Mouse (Mus musculus): Measurements from ENCODE around the gene Olfr1066. TPM values are rescaled to one million over a fixed set of nuclear protein-coding genes. Genes with fewer than 3 reads are reported as not detected.

Olfr1066 gene
- total and polyA plus RNA-seq, 2 experiments from 2014 or later: not detected

DNA sequence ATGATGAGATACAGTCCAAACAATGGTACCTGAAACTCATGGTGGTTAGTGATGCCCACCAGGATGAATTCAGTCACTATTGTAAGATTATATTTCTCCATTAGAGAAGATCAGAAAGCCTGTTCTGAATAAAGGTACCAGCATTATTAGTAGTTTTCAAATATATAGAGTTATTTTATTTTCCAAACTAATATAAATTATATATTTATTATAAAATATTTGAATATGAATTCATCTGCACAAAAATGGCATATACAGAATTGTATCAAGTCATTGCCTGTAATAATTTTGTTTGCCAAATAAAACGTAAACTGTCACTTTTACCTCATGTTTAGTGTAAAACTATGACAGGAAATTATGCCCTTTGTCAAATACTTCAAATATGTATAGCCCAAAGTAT lies 42.1 kb downstream of the Olfr1066 start, which contains the start of gene Olfr1061:
TSS of gene Olfr1061 (minus strand) at position 101 of the 400 bp plus-strand sequence.
- Histone ChIP-seq H3K27ac (ENCODE audit: low read depth, low read length) (no peak within 1 kb of the TSS), H3K27me3 (ENCODE audit: insufficient read depth, low read length) (no peaks in the 10 kb centered on the region), H3K4me3 (ENCODE audit: low read depth, low read length) (no peak within 1 kb of the TSS), H3K4me2 (ENCODE audit: low read depth) (no peak within 1 kb of the TSS), H3K4me1 (ENCODE audit: insufficient read depth) (no peaks in the 10 kb centered on the region), H3K9me3 (ENCODE audit: low read length) (no peaks in the 10 kb centered on the region), H3K36me3 (ENCODE audit: insufficient read depth) (no peaks in the 10 kb centered on the region), H3K9ac (no peak within 1 kb of the TSS)
- WGBS: 86% methylated on average over 1 of the region's 1 CpGs
- no peak for ATAC-seq
- no peak for TF ChIP-seq CTCF (IDR thresholded peaks at IDR 0.05; ENCODE audit: low read depth)
- DNase-seq: no peak

Other genes with a start within 250 kb of the Olfr1066 start
- gene Olfr1046, start 237.0 kb downstream of the Olfr1066 start, total RNA-seq (2014; rRNA removed): not detected in 2 replicates
- gene Olfr1046, start 237.0 kb downstream of the Olfr1066 start, polyA plus RNA-seq (2015; fragmentation: Nextera tagmentation; extraction: Ambion mirVana): not detected in 2 replicates
- not detected in 2 replicates for gene Olfr1047, start 224.9 kb downstream of the Olfr1066 start, total RNA-seq (2014; rRNA removed)
- not detected in 2 replicates for gene Olfr1047, start 224.9 kb downstream of the Olfr1066 start, polyA plus RNA-seq (2015; fragmentation: Nextera tagmentation; extraction: Ambion mirVana)
- gene Olfr1048, start 216.0 kb downstream of the Olfr1066 start, total RNA-seq (2014; rRNA removed): not detected in 2 replicates
- not detected in 2 replicates for gene Olfr1048, start 216.0 kb downstream of the Olfr1066 start, polyA plus RNA-seq (2015; fragmentation: Nextera tagmentation; extraction: Ambion mirVana)
- gene Olfr1049, start 197.9 kb downstream of the Olfr1066 start, total RNA-seq (2014; rRNA removed): not detected in 2 replicates
- gene Olfr1049, start 197.9 kb downstream of the Olfr1066 start, polyA plus RNA-seq (2015; fragmentation: Nextera tagmentation; extraction: Ambion mirVana): not detected in 2 replicates
- not detected in 2 replicates for gene Olfr1051, start 177.2 kb downstream of the Olfr1066 start, total RNA-seq (2014; rRNA removed)
- not detected in 2 replicates for gene Olfr1051, start 177.2 kb downstream of the Olfr1066 start, polyA plus RNA-seq (2015; fragmentation: Nextera tagmentation; extraction: Ambion mirVana)
- not detected in 2 replicates for gene Olfr1052, start 163.8 kb downstream of the Olfr1066 start, total RNA-seq (2014; rRNA removed)
- not detected in 2 replicates for gene Olfr1052, start 163.8 kb downstream of the Olfr1066 start, polyA plus RNA-seq (2015; fragmentation: Nextera tagmentation; extraction: Ambion mirVana)
- gene Olfr1053, start 141.0 kb downstream of the Olfr1066 start, total RNA-seq (2014; rRNA removed): not detected in 2 replicates
- gene Olfr1053, start 141.0 kb downstream of the Olfr1066 start, polyA plus RNA-seq (2015; fragmentation: Nextera tagmentation; extraction: Ambion mirVana): not detected in 2 replicates
- not detected in 2 replicates for gene Olfr1054, start 120.8 kb downstream of the Olfr1066 start, total RNA-seq (2014; rRNA removed)
- not detected in 2 replicates for gene Olfr1054, start 120.8 kb downstream of the Olfr1066 start, polyA plus RNA-seq (2015; fragmentation: Nextera tagmentation; extraction: Ambion mirVana)
- gene Olfr1055, start 106.0 kb downstream of the Olfr1066 start, total RNA-seq (2014; rRNA removed): not detected in 2 replicates
- gene Olfr1055, start 106.0 kb downstream of the Olfr1066 start, polyA plus RNA-seq (2015; fragmentation: Nextera tagmentation; extraction: Ambion mirVana): not detected in 2 replicates
- gene Olfr1056, start 93.8 kb downstream of the Olfr1066 start, total RNA-seq (2014; rRNA removed): not detected in 2 replicates
- not detected in 2 replicates for gene Olfr1056, start 93.8 kb downstream of the Olfr1066 start, polyA plus RNA-seq (2015; fragmentation: Nextera tagmentation; extraction: Ambion mirVana)
- gene Olfr1057, start 77.9 kb downstream of the Olfr1066 start, total RNA-seq (2014; rRNA removed): not detected in 2 replicates
- gene Olfr1057, start 77.9 kb downstream of the Olfr1066 start, polyA plus RNA-seq (2015; fragmentation: Nextera tagmentation; extraction: Ambion mirVana): not detected in 2 replicates
- not detected in 2 replicates for gene Olfr1058, start 67.7 kb downstream of the Olfr1066 start, total RNA-seq (2014; rRNA removed)
- gene Olfr1058, start 67.7 kb downstream of the Olfr1066 start, polyA plus RNA-seq (2015; fragmentation: Nextera tagmentation; extraction: Ambion mirVana): not detected in 2 replicates
- gene Olfr1061, start 42.2 kb downstream of the Olfr1066 start, total RNA-seq (2014; rRNA removed): not detected in 2 replicates
- gene Olfr1061, start 42.2 kb downstream of the Olfr1066 start, polyA plus RNA-seq (2015; fragmentation: Nextera tagmentation; extraction: Ambion mirVana): not detected in 2 replicates
- not detected in 2 replicates for gene Olfr1062, start 29.5 kb downstream of the Olfr1066 start, total RNA-seq (2014; rRNA removed)
- gene Olfr1062, start 29.5 kb downstream of the Olfr1066 start, polyA plus RNA-seq (2015; fragmentation: Nextera tagmentation; extraction: Ambion mirVana): not detected in 2 replicates
- gene Olfr1065, start 5.7 kb downstream of the Olfr1066 start, total RNA-seq (2014; rRNA removed): not detected in 2 replicates
- gene Olfr1065, start 5.7 kb downstream of the Olfr1066 start, polyA plus RNA-seq (2015; fragmentation: Nextera tagmentation; extraction: Ambion mirVana): not detected in 2 replicates
- not detected in 2 replicates for gene Olfr228, start 31.1 kb upstream of the Olfr1066 start, total RNA-seq (2014; rRNA removed)
- gene Olfr228, start 31.1 kb upstream of the Olfr1066 start, polyA plus RNA-seq (2015; fragmentation: Nextera tagmentation; extraction: Ambion mirVana): not detected in 2 replicates
- not detected in 2 replicates for gene Olfr1076, start 52.2 kb upstream of the Olfr1066 start, total RNA-seq (2014; rRNA removed)
- gene Olfr1076, start 52.2 kb upstream of the Olfr1066 start, polyA plus RNA-seq (2015; fragmentation: Nextera tagmentation; extraction: Ambion mirVana): not detected in 2 replicates
- not detected in 2 replicates for gene Olfr1079, start 86.2 kb upstream of the Olfr1066 start, total RNA-seq (2014; rRNA removed)
- gene Olfr1079, start 86.2 kb upstream of the Olfr1066 start, polyA plus RNA-seq (2015; fragmentation: Nextera tagmentation; extraction: Ambion mirVana): not detected in 2 replicates
- gene Olfr1080, start 102.0 kb upstream of the Olfr1066 start, total RNA-seq (2014; rRNA removed): not detected in 2 replicates
- gene Olfr1080, start 102.0 kb upstream of the Olfr1066 start, polyA plus RNA-seq (2015; fragmentation: Nextera tagmentation; extraction: Ambion mirVana): not detected in 2 replicates
- not detected in 2 replicates for gene Olfr1082, start 142.7 kb upstream of the Olfr1066 start, total RNA-seq (2014; rRNA removed)
- not detected in 2 replicates for gene Olfr1082, start 142.7 kb upstream of the Olfr1066 start, polyA plus RNA-seq (2015; fragmentation: Nextera tagmentation; extraction: Ambion mirVana)
- gene Olfr1084, start 183.5 kb upstream of the Olfr1066 start, total RNA-seq (2014; rRNA removed): not detected in 2 replicates
- gene Olfr1084, start 183.5 kb upstream of the Olfr1066 start, polyA plus RNA-seq (2015; fragmentation: Nextera tagmentation; extraction: Ambion mirVana): not detected in 2 replicates
- gene Olfr1085, start 205.8 kb upstream of the Olfr1066 start, total RNA-seq (2014; rRNA removed): not detected in 2 replicates
- gene Olfr1085, start 205.8 kb upstream of the Olfr1066 start, polyA plus RNA-seq (2015; fragmentation: Nextera tagmentation; extraction: Ambion mirVana): not detected in 2 replicates
- not detected in 2 replicates for gene Olfr1086, start 223.8 kb upstream of the Olfr1066 start, total RNA-seq (2014; rRNA removed)
- gene Olfr1086, start 223.8 kb upstream of the Olfr1066 start, polyA plus RNA-seq (2015; fragmentation: Nextera tagmentation; extraction: Ambion mirVana): not detected in 2 replicates
- gene Olfr1087, start 242.1 kb upstream of the Olfr1066 start, total RNA-seq (2014; rRNA removed): not detected in 2 replicates
- not detected in 2 replicates for gene Olfr1087, start 242.1 kb upstream of the Olfr1066 start, polyA plus RNA-seq (2015; fragmentation: Nextera tagmentation; extraction: Ambion mirVana)